Mouse (Mus musculus): ENCODE measurements at regions not wholly inside any gene's neighbourhood (a gene's known extent, or its start where the extent isn't known, plus 50 kb on each side); places are given as distances from the start of the nearest gene placed in this dataset.

DNA sequence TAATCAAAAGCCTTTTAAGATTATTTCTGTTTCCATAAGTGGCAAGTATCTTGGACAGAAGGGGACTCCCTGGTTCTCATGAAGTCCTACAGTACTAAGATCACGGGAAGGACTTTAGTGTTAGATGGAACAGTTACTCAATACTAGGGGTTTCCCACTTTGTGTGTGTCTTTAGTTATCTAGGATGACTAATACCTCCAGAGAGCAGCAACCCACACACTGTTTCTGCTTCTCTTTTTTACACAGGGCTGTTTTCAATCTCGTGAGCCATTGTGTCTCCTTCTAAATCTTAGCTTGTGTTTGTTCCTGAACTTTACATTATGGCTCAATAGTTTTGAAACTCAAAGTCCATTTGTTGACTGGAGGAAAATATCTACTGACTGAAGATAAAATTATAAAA is 496.5 kb upstream of the Impg1 start:
- Histone ChIP-seq H3K4me2 (no peak overlapping the region), H3K4me3 (ENCODE audit: low read depth, low read length) (no peak overlapping the region), H3K9me3 (ENCODE audit: control insufficient read depth, low read length) (no peaks in the 10 kb centered on the region), H3K4me1 (ENCODE audit: control insufficient read depth, insufficient read depth, low read length) (no peaks in the 10 kb centered on the region), H3K9ac (ENCODE audit: low read length) (no peak overlapping the region), H3K27me3 (ENCODE audit: control insufficient read depth, insufficient read depth, low read length) (no peaks in the 10 kb centered on the region), H3K36me3 (ENCODE audit: control insufficient read depth, insufficient read depth, low read length) (no peaks in the 10 kb centered on the region), H3K27ac (ENCODE audit: low read depth, low read length) (no peak overlapping the region)
- WGBS, result 86% methylated on average over 2 of the region's 2 CpGs
- DNase-seq (ENCODE audit: low spot score, missing footprints) (no peak), ATAC-seq (ENCODE audit: low FRiP score) (no peak)

GRCm38 (mm10) chr9:80942991-80943390 is 477.7 kb upstream of the Impg1 start:
- no peaks in the 10 kb centered on the region for H3K27me3 ChIP-seq (ENCODE audit: control insufficient read depth, insufficient read depth, low read length)
- DNase-seq (ENCODE audit: low spot score, missing footprints) (peak; percentile 82), ATAC-seq (ENCODE audit: low FRiP score) (no peak)
- no peaks in the 10 kb centered on the region for H3K9me3 ChIP-seq (ENCODE audit: control insufficient read depth, low read length)
- 63% methylated on average over 2 of the region's 2 CpGs for WGBS
- H3K4me3 ChIP-seq (ENCODE audit: low read depth, low read length), result no peak overlapping the region
- H3K4me1 ChIP-seq (ENCODE audit: control insufficient read depth, insufficient read depth, low read length), result peaks cover 2% of the 10 kb centered on the region; the same call in 1 of the 2 replicates
- H3K27ac ChIP-seq (ENCODE audit: low read depth, low read length), result no peak overlapping the region
- H3K36me3 ChIP-seq (ENCODE audit: control insufficient read depth, insufficient read depth, low read length), result no peaks in the 10 kb centered on the region
- no peak overlapping the region for H3K4me2 ChIP-seq
- no peak overlapping the region for H3K9ac ChIP-seq (ENCODE audit: low read length)

- Histone ChIP-seq H3K4me1 (ENCODE audit: control insufficient read depth, insufficient read depth, low read length) (peaks cover 2% of the 10 kb centered on the region; the same call in 1 of the 2 replicates), H3K9me3 (ENCODE audit: control insufficient read depth, low read length) (no peaks in the 10 kb centered on the region), H3K36me3 (ENCODE audit: control insufficient read depth, insufficient read depth, low read length) (no peaks in the 10 kb centered on the region), H3K27ac (ENCODE audit: low read depth, low read length) (no peak overlapping the region), H3K4me2 (no peak overlapping the region), H3K27me3 (ENCODE audit: control insufficient read depth, insufficient read depth, low read length) (no peaks in the 10 kb centered on the region), H3K4me3 (ENCODE audit: low read depth, low read length) (no peak overlapping the region), H3K9ac (ENCODE audit: low read length) (no peak overlapping the region)
- WGBS, result 60% methylated on average over 2 of the region's 2 CpGs
- ATAC-seq (ENCODE audit: low FRiP score), result no peak
- DNase-seq (ENCODE audit: low spot score, missing footprints), result no peak
Measured at GRCm38 (mm10) chr9:80941424-80941823, 476.1 kb upstream of the Impg1 start.

- no peaks in the 10 kb centered on the region for H3K36me3 ChIP-seq (ENCODE audit: control insufficient read depth, insufficient read depth, low read length)
- no peak overlapping the region for H3K9ac ChIP-seq (ENCODE audit: low read length)
- ATAC-seq (ENCODE audit: low FRiP score) (no peak), DNase-seq (ENCODE audit: low spot score, missing footprints) (no peak)
- H3K27me3 ChIP-seq (ENCODE audit: control insufficient read depth, insufficient read depth, low read length), result no peaks in the 10 kb centered on the region
- H3K9me3 ChIP-seq (ENCODE audit: control insufficient read depth, low read length), result no peaks in the 10 kb centered on the region
- no peak overlapping the region for H3K4me2 ChIP-seq
- no peak overlapping the region for H3K27ac ChIP-seq (ENCODE audit: low read depth, low read length)
- no peak overlapping the region for H3K4me3 ChIP-seq (ENCODE audit: low read depth, low read length)
- H3K4me1 ChIP-seq (ENCODE audit: control insufficient read depth, insufficient read depth, low read length), result peaks cover 2% of the 10 kb centered on the region; the same call in 1 of the 2 replicates
Measured at GRCm38 (mm10) chr9:80938238-80938637, 473.0 kb upstream of the Impg1 start.

- WGBS, result 82% methylated on average over 2 of the region's 2 CpGs
- no peaks in the 10 kb centered on the region for H3K36me3 ChIP-seq (ENCODE audit: control insufficient read depth, insufficient read depth, low read length)
- no peak overlapping the region for H3K9ac ChIP-seq (ENCODE audit: low read length)
- no peak overlapping the region for H3K27ac ChIP-seq (ENCODE audit: low read depth, low read length)
- no peaks in the 10 kb centered on the region for H3K27me3 ChIP-seq (ENCODE audit: control insufficient read depth, insufficient read depth, low read length)
- no peaks in the 10 kb centered on the region for H3K4me1 ChIP-seq (ENCODE audit: control insufficient read depth, insufficient read depth, low read length)
- ATAC-seq (ENCODE audit: low FRiP score), result no peak
- H3K4me2 ChIP-seq, result no peak overlapping the region
- no peak overlapping the region for H3K4me3 ChIP-seq (ENCODE audit: low read depth, low read length)
- no peak for DNase-seq (ENCODE audit: low spot score, missing footprints)
- H3K9me3 ChIP-seq (ENCODE audit: control insufficient read depth, low read length), result no peaks in the 10 kb centered on the region
Measured at GRCm38 (mm10) chr9:80930628-80931027, 465.3 kb upstream of the Impg1 start.

DNA sequence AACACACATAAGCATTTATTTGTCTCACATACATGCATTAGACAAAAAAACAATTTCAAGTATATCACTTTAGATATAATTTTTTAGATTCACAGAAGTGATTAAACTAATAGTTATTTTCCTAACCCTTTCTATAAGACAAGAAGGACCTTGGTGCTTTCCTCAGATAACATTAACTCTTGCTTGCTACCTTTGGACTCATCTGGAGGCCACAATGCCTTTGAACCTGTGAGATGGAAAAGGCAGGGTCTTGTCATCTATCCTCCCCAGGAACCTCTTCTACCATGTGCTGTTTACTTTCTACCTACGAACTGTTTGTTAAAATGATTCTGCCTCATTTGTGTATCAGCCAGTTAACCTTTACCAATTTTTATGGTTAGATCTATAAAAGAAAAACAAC is 455.0 kb upstream of the Impg1 start:
- Histone ChIP-seq H3K36me3 (ENCODE audit: control insufficient read depth, insufficient read depth, low read length) (no peaks in the 10 kb centered on the region), H3K27ac (ENCODE audit: low read depth, low read length) (no peak overlapping the region), H3K9ac (ENCODE audit: low read length) (no peak overlapping the region), H3K4me3 (ENCODE audit: low read depth, low read length) (no peak overlapping the region), H3K27me3 (ENCODE audit: control insufficient read depth, insufficient read depth, low read length) (no peaks in the 10 kb centered on the region), H3K9me3 (ENCODE audit: control insufficient read depth, low read length) (no peaks in the 10 kb centered on the region), H3K4me2 (no peak overlapping the region), H3K4me1 (ENCODE audit: control insufficient read depth, insufficient read depth, low read length) (no peaks in the 10 kb centered on the region)
- no peak for ATAC-seq (ENCODE audit: low FRiP score)
- DNase-seq (ENCODE audit: low spot score, missing footprints), result no peak
- 94% methylated on average over 1 of the region's 1 CpGs for WGBS

DNA sequence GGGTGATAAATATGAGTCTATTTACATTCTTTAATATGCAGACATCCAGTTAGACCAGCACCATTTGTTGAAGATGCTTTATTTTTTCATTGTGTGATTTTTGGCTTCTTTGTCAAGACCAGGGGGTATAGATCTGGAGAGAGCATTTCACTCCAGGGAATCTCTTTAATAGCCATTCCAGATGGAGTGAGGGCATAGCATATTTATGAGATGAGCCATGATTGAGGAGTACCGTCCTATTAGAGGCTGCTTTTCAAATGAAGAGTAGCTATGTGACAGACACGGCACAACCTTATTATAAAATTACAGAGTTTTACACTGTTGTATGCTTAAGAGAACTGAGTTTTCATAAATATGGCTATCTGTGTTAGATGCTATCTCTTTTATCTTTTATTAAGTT is 448.6 kb upstream of the Impg1 start:
- H3K9me3 ChIP-seq (ENCODE audit: control insufficient read depth, low read length), result no peaks in the 10 kb centered on the region
- 80% methylated on average over 2 of the region's 2 CpGs for WGBS
- ATAC-seq (ENCODE audit: low FRiP score) (peak; percentile 57), DNase-seq (ENCODE audit: low spot score, missing footprints) (no peak)
- no peak overlapping the region for H3K4me2 ChIP-seq
- H3K36me3 ChIP-seq (ENCODE audit: control insufficient read depth, insufficient read depth, low read length), result no peaks in the 10 kb centered on the region
- no peak overlapping the region for H3K27ac ChIP-seq (ENCODE audit: low read depth, low read length)
- H3K4me1 ChIP-seq (ENCODE audit: control insufficient read depth, insufficient read depth, low read length), result no peaks in the 10 kb centered on the region
- no peak overlapping the region for H3K9ac ChIP-seq (ENCODE audit: low read length)
- H3K4me3 ChIP-seq (ENCODE audit: low read depth, low read length), result no peak overlapping the region
- no peaks in the 10 kb centered on the region for H3K27me3 ChIP-seq (ENCODE audit: control insufficient read depth, insufficient read depth, low read length)

- no peaks in the 10 kb centered on the region for H3K9me3 ChIP-seq (ENCODE audit: control insufficient read depth, low read length)
- H3K9ac ChIP-seq (ENCODE audit: low read length), result no peak overlapping the region
- no peak overlapping the region for H3K4me2 ChIP-seq
- H3K4me3 ChIP-seq (ENCODE audit: low read depth, low read length), result no peak overlapping the region
- H3K27me3 ChIP-seq (ENCODE audit: control insufficient read depth, insufficient read depth, low read length), result no peaks in the 10 kb centered on the region
- no peak overlapping the region for H3K27ac ChIP-seq (ENCODE audit: low read depth, low read length)
- H3K36me3 ChIP-seq (ENCODE audit: control insufficient read depth, insufficient read depth, low read length), result no peaks in the 10 kb centered on the region
- ATAC-seq (ENCODE audit: low FRiP score), result no peak
- no peak for DNase-seq (ENCODE audit: low spot score, missing footprints)
- H3K4me1 ChIP-seq (ENCODE audit: control insufficient read depth, insufficient read depth, low read length), result no peaks in the 10 kb centered on the region
Measured at GRCm38 (mm10) chr9:80912177-80912576, 446.9 kb upstream of the Impg1 start.

- Histone ChIP-seq H3K36me3 (ENCODE audit: control insufficient read depth, insufficient read depth, low read length) (no peaks in the 10 kb centered on the region), H3K4me2 (no peak overlapping the region), H3K9ac (ENCODE audit: low read length) (no peak overlapping the region), H3K27ac (ENCODE audit: low read depth, low read length) (no peak overlapping the region), H3K4me1 (ENCODE audit: control insufficient read depth, insufficient read depth, low read length) (no peaks in the 10 kb centered on the region), H3K27me3 (ENCODE audit: control insufficient read depth, insufficient read depth, low read length) (no peaks in the 10 kb centered on the region), H3K9me3 (ENCODE audit: control insufficient read depth, low read length) (no peaks in the 10 kb centered on the region), H3K4me3 (ENCODE audit: low read depth, low read length) (no peak overlapping the region)
- ATAC-seq (ENCODE audit: low FRiP score) (no peak), DNase-seq (ENCODE audit: low spot score, missing footprints) (peak; percentile 59)
- WGBS, result 77% methylated on average over 4 of the region's 4 CpGs
Measured at GRCm38 (mm10) chr9:80866807-80867206, 401.5 kb upstream of the Impg1 start.

DNA sequence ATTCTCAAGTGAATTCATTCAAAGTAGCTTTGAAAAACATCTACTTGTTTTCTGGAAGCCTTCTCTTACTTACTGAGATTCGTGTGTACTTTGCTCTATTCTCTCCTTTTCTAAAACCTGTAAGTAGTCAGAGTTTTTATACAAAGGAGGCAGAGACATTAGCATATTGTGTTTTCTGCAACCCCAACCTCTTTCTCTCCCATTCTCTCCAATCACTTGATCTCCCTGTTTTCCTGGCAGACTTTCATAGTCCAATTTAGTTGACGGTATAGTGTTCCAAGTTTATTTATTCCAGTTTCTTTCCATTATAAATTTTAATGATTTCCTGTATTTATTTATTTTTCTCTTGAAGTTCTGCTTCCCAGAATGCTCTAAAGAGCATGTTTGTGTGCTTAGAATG is 393.7 kb upstream of the Impg1 start:
- Histone ChIP-seq H3K9ac (ENCODE audit: low read length) (no peak overlapping the region), H3K9me3 (ENCODE audit: control insufficient read depth, low read length) (no peaks in the 10 kb centered on the region), H3K4me1 (ENCODE audit: control insufficient read depth, insufficient read depth, low read length) (no peaks in the 10 kb centered on the region), H3K27me3 (ENCODE audit: control insufficient read depth, insufficient read depth, low read length) (no peaks in the 10 kb centered on the region), H3K4me3 (ENCODE audit: low read depth, low read length) (no peak overlapping the region), H3K27ac (ENCODE audit: low read depth, low read length) (no peak overlapping the region), H3K4me2 (no peak overlapping the region), H3K36me3 (ENCODE audit: control insufficient read depth, insufficient read depth, low read length) (no peaks in the 10 kb centered on the region)
- 46% methylated on average over 2 of the region's 2 CpGs for WGBS
- DNase-seq (ENCODE audit: low spot score, missing footprints), result no peak
- no peak for ATAC-seq (ENCODE audit: low FRiP score)

All from midbrain, embryonic 11.5 days (tissue).